Mouse (Mus musculus): ENCODE measurements around the gene Gm5148. TPM values are rescaled to one million over a fixed set of nuclear protein-coding genes. Genes with fewer than 3 reads are reported as not detected.

Gene Gm5148
- total RNA-seq (2021): under 1 TPM in 1 of 2 experiments, not detected in 1; 0.24 TPM
- long read RNA-seq, experiment 1: 0 reads
- long read RNA-seq, experiment 2, partial matches to known transcripts: 0 of 1 reads
- long read RNA-seq, experiment 2, other reads (novel, unspliced or antisense): 0 of 1 reads

DNA sequence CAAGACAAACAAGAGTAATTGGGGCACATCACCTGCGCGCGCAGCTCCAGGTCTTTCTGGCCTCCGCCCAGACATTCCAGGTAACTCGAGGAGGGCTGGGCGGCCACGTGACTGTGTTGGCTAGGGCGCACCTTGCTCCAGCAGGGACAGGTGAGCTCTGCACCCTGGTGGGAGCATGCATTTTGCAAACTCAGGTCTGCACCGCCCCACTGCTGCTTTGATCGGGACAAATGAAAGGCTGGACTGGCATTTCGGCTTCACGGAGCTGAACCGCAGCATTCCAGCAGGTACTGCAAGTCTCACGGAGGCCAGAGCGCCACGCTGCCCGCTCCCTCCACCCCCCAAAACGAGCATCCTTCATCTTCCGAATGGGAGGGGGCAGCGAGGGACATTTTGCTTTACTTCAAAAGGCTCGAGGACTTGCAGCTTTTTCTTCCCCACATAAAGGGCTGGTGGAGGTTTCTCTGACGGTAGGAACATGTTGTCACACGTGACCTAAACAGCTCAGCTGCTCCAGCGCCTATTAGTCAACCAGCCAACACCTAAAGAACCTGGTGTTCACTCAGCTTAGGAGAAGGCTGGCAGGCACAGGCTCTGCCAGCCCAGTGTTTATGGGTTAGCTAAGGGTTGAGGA lies at the start of gene Gm5148:
Gm5148 (minus strand) TSS at position 320 of the 634 bp plus-strand sequence.
- no peak for DNase-seq (ENCODE audit: low spot score)

DNA sequence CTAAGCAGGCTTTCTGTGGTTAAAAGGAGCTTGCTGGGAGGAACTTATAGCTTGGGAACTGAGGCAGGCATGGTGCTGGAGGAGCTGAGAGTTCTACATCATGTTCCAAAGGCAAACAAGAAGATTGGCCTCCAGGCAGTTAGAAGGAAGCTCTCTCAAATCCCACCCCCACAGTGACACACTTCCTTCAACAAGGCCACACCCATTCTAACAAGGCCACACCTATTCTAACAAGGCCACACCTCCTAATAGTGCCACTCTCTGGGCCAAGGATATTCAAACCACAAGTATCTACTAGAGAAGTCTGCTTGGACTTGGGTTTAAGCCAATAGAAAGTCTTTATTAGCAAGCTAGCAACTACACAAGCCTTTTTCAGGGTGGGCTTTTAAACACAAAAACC lies 46.7 kb upstream of the Gm5148 start:
- DNase-seq (ENCODE audit: low spot score): no peak

DNA sequence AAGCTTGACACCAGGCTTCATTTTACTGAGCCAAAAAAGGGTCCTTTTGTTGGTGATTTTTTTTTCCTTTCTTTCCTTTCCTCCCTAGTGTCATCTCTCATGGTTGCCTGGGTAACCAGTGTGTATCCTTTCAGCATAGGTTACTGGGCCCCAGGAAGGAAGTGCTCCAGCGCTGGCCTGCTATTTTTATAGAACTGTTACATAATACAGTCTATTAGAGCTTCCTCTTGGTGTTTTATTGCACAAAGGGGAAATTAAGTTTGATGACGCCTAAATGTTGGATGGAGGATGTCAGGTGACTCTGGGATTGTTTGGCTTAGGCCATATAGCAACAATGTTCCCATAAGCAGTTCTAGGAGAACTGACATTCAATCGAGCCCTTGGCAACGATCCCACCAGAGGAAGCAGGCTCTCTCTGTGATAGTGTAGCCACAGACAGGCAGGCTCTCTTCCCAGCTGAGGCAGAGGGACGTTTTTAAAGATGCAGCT lies 45.0 kb upstream of the Gm5148 start:
- peak; percentile 82 for DNase-seq (ENCODE audit: low spot score)

DNA sequence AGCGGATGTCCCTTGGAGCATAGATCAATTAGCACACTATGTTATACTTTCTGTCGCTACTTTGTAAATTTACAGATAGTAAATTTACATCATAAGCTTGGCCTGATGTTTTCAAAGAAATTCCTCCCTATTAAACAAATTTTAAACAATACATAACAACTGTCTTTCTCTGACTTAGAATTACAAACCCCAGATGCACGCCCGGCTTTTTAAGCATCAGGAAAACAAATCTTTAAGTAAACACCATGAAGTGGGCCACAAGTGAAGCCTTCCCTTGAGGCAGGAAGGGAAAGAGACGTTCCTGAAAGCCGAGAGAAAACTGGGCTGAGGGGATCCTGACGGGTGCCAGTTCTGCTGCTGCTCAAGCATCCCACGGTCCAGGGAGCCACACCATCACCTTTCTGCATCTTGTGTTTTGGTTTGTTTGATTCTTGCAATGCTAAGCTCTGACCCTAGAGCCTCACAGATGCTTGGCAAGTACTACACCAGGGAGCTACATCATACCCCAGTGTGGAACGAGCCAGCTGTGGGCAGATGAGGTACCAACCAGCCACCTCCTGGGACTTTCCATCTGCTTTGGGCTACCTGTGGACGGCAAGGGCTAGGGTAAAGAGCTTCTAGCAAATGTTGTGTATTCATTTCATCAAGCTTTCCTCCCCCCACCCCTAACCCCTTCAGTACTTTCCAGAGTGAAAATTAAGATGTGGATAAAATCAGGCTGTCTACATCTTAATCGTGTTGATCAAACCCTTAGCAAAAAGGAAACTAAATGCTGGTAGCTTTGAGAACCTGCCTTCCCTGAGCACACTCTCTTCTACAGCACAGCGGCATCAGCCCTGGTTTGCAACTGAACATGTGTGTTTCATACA lies 43.1 kb upstream of the Gm5148 start:
- no peak for DNase-seq (ENCODE audit: low spot score)

DNA sequence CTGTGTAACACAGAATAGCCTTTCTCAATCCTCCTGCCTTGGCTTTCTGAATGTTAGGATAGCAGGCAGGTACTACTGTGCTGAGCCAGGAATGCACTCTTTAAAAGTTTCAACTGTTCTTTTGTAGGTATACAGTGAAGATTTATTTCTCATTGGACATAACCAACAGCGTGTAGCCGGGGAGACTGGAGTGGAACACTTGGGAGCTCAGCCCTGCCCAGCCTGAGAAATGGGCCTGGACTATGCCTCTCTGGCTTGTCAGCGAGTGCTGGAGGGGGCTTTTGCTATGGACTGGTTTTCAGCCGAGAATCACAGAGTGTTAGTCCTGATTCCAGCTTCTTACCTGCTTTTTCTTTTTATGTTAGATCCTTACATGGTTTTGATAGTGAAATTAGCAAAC lies 42.3 kb upstream of the Gm5148 start:
- DNase-seq (ENCODE audit: low spot score): no peak

DNA sequence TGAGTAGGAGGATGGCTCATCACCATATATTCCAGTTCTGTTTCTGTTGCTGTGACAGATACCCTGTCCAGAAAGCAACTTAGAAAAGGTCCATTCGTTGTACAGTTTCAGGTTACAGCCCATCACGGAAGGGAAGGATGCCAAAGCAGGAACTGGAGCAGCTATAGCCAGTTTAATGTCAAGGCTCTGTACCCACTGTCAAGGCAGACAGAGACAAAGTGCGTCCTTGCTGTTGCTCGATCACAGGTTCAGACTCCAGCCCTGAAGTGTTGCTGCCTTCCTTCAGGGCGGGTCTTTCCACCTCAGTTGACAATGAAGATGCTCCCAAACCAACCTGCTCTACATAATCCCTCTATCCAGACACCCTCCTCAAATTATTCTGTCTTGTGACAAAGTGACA lies 41.7 kb upstream of the Gm5148 start:
- DNase-seq (ENCODE audit: low spot score): no peak

DNA sequence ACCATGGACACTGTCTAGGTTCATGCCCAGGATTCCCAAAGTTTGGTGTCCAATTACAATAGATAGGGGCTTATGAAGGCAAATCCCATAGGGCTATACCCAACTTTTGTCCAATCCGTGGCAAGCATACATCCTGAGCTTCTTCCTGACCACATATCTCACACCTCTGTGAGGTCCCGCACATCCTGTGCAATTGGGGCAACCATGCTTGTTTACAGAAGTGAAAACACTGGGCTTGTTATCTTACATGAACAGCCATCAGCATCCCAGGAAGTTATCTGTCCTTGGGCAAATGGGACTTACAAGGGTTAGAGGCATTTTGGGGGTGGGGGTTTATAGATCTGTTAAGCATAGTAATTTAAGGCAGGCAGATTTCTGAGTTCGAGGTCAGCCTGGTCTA lies 41.0 kb upstream of the Gm5148 start:
- DNase-seq (ENCODE audit: low spot score): no peak

DNA sequence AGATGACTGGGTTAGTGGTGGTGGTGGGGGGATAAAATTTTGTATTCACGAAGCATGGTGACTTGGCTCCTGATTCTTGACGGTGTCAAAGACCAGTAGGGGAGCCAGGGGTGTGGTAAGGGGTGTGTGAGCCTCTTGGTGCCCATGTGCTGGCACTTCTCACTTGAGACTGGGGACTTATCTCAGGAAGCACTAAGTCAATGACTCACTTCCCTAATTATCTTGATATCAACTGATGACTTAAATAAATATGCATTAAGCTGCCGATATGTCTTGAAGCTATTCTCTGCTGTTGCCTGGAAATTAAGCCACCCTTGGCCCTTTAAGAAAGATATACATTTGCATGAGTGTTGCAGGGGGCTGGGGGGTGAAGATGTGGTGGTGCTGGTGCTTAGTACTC lies 38.0 kb upstream of the Gm5148 start:
- no peak for DNase-seq (ENCODE audit: low spot score)

DNA sequence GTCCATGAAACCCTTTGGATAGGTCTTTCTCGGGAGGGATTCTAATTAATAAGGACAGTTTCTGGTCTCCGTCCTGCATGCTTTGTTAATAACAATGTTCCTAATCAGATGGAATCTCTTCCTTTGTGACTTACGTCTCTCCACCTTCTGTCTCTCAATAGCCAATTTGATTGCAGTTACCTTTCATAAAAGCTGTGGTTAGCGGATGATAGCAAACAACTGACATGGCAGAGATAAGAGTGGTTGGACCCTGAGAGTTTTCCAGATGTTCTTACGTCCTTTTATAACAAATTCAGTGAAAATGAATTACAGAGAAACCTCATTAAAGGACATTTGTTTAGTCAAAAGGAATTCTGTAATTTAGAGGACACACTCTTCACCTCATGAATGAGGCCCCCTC lies 37.5 kb upstream of the Gm5148 start:
- no peak for DNase-seq (ENCODE audit: low spot score)

DNA sequence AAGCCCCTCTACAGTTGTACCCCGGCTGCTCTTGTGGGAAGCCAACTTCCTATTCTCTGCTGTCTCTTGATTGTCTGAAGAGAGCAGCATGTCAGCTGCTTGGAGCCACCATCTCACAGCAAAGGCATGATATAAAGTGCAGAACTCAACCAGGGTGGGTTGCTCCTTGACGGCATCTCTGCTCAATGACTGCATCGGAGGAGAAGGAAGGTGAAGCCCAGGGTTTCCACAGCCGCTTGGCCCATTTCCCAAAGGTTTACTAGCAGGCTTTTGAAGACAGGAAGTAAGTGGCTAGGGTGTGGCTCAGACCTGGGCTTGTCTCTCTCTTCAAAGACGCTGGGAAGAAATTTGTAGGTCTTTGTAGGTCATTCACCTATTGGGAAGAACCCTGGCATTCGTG lies 36.6 kb upstream of the Gm5148 start:
- no peak for DNase-seq (ENCODE audit: low spot score)

DNA sequence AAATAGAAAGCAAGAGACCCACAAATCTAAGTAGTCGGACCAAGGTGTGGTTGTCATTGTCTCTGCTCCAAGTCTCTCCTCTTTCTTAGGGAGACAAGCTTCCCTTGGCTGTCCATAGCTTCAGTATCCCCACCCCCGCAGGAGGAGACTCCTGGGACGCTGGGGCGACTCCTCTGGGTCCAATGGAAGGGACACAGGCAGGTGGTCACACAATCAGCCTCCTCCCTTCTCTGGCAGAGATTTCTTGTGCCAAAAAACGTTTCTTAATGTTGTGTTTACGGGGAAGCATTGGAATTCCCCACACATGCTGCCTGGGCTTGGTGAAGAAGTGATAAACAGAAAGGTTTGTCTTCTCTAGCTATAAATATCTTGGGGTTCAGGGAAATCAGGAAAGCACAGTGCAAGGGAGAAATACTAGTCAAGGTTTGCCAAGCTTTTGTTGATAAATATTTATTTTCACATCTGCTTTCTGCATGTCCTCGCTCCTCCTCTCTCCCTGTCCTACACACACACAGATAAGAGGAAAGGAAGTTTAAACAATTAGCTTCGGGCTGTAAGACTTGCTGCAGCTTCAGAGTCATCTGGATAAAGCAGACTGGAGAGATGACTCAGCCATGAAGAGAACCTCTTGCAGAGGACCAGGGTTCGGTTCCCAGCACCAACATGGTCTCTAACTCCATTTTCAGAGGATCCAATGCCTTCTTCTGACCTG lies 34.5 kb upstream of the Gm5148 start:
- no peak for DNase-seq (ENCODE audit: low spot score)

DNA sequence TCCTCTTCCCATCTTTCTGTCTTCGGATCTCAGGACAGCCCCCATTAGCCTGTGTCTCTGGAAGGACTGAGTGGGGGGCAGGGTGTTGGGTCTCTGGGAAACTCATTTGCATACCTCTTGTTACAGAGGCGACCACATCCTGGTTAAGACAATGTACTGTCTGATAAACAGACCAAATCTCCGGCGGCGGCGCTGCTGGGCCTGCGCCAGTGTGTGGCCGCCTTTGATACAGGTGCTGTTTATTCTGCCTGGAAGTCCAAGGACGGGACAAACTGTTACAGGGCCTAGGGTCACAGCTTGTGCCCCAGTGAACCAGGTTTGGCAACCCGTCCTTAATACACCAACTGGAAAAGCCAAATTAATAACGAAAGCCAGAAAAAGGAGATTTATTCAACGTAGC lies 33.8 kb upstream of the Gm5148 start:
- peak; percentile 37 for DNase-seq (ENCODE audit: low spot score)

DNA sequence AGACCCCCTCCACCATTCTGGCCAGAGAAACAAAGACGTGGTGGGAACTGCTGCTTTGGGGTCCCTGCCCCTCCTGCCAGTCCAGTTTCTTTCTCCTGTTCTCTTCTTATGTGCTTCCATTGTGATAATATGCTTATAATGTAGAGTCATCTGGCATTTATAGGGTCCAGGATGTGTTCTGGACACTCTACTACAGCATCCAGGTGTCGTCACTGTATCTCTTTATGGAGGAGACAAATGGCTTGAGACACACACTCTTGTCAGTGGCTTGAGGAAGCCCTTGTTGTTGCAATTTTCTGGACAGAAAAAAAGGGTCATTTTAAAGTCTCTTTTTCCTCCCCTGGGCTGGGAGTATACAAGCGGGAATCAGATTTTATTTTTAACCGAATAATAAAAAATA lies 33.3 kb upstream of the Gm5148 start:
- DNase-seq (ENCODE audit: low spot score): no peak

DNA sequence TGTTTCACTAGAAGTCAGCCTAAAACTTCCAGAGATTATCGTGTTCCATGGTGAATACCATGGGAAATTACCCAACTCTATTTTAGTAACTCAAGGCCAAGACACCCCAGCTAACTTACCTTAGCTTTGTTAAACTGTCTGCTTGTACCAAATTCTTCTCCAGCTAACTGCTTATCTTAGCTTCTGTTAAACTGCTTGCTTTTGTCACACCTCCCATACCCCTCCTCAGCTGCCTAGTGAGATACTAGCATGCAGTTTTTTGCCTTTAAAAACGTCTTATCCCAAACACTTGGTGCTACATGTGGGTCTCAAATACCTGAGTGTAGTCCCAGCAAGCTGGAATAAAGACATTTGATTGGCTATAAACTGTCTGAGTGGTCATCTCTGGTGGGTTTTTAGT lies 31.7 kb upstream of the Gm5148 start:
- DNase-seq (ENCODE audit: low spot score): no peak

DNA sequence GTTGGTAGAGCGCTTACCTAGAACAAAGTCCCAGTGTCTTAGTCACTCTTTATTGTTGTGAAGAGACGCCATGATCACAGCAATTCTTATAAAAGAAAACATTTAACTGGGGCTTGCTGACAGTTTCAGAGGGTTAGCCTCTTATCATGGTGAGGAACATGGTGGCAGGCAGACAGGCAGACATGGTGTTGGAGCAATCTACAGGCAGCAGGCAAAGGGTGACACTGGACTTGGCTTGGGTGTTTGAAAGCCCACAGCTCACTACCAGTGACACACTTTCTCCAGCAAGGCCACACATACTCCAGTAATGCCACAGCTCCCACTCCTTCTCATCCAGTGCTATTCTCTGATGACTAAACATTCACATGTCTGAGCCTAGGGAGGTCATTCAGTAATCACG lies 30.3 kb upstream of the Gm5148 start:
- no peak for DNase-seq (ENCODE audit: low spot score)

DNA sequence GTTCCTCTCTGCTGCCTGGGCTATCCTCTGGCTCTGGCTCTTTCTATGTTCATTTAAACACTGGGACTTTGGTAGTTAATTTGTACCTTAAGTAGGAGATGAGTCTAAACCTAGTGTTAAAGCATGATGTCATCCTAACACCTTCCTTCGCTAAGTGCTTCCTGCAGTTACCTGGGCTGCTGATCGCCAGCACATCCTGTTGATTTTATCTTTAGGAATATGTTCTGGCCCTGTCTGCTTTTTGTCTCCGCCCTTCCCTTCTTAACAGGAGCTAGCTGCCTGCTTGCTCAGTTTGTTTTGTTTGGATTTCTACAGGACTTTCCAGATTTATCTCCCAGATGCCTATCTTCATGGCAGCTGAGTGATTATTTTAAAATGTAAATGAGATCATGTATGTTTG lies 28.9 kb upstream of the Gm5148 start:
- DNase-seq (ENCODE audit: low spot score): no peak

DNA sequence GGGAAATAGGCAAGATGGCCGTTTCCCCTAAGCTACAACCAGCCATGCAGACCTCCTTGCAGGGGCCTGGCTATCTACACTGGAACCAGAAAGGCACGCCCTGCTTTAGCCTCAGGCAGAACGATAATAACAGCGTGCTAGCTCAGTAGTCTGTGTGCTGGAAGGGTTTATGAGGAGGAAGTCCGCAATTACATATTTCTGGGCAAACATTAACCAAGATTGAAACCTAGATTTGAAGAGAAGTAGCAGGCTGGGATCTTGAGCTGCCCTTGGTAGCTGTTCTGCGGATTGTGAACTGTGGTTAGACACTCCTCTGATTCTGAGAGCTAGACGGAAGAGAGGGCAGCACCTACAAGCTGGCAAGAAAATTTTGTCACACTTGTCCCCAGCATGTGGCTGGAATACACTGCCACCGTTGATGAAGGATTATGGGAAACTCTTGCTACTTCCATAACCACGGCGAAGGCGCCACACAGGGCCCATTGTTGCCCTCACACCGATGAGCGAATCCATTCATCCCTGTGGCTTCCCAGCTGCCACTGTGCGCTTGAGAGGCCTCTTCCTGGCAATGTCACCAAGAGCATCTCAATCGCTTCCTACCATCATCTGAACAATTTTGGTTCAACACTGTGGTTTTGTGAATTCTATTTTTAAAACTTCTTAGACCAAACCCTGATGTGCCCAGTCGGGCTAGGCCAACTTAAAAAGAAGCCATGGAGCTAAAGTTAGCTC lies 23.9 kb upstream of the Gm5148 start:
- no peak for DNase-seq (ENCODE audit: low spot score)

DNA sequence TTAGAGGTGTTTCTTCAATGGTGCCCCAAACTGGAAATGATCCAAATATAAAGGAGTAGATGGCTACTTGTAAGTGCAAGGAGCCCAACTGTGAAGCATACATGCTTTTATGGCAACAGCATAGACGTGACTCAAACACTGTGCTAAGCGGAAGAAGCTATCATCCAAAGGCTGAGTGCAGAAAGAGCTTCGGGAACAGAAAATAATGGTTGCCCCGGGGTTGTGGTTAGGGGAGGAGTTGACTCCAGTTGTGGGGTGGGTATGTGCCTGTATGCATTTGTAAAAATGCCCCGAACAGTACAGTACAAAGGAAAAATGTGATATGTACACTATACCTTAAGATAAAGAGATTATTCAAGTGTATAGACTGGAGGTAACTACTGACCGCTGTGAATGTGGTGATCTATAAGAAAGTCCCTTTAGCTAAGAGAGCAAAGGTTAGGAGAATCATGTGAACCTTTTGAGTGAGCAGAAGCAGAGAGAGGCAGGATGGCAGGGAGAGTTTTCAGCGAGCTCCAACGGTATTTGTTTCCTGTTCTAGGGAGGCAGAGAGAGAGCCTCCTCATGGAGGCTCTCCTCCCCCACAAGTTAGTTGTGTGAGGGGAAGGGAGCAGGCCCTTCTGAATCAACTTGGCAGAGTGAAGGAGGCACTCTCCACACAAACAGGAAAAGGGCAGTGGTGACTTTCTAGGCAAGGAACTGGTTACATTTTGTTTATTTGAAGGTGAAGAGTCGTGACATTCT lies 23.1 kb upstream of the Gm5148 start:
- no peak for DNase-seq (ENCODE audit: low spot score)

DNA sequence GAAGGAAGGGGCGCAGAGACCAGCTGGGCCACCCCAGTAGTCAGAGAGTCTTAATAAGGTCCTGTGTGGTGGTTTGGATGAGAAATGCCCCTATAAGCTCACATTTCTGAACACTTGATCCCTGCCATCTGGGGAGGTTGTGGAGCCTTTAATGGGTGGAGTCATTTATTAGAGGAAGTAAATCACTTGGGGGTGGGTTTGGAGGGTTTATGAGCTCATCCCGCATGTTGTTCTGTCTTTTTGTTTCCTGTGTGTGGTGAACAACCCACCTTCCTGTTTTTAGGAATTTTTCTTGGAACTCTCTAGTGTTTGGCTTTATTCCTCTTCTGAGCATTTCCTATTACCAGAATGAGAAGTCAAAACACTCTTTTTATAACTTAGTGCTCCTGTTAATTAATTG lies 19.8 kb upstream of the Gm5148 start:
- no peak for DNase-seq (ENCODE audit: low spot score)

DNA sequence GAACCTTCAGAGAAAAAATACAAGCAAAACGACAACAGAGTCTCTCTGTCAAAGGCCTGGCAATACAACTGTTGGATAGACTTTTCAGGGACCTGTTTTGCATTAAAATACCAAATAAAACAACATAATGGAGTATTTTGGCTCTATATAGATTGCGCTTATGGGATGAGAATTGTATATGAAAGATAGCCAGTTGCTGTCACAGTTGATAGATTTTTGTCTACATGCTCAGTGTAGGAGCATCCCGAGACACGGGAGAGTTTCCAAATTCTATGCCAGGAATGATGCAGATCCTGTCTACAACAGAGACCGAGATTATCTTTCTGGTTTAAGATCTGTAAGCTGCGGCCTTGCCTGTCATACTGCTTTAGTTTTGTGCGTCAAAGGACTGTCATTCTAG lies 15.7 kb upstream of the Gm5148 start:
- no peak for DNase-seq (ENCODE audit: low spot score)
